Mouse (Mus musculus) hindbrain, embryonic 15.5 days (tissue): ENCODE data around the gene Trim38. TPM values are rescaled to one million over a fixed set of nuclear protein-coding genes. Genes with fewer than 3 reads are reported as not detected.

Experiments used
- ATAC-seq: fragments of 200-750 bp; cut with Nextera tagmentation; 2 replicates; pipeline ENCODE4 v1.8.0; 2017; ENCODE audit warnings: low read depth, moderate number of reproducible peaks, moderate TSS enrichment; ENCODE audit not compliant: low FRiP score
- H3K27ac ChIP-seq: fragments of 300-500 bp; sonication (generic); replicated peaks from 2 replicates; pipeline ENCODE4 v1.5.1; 2015; ENCODE audit warnings: mild to moderate bottlenecking, inconsistent platforms
- H3K27me3 ChIP-seq: fragments of 300-500 bp; sonication (generic); 2 replicates; pipeline ENCODE4 v1.6.1; 2015; ENCODE audit warnings: control low read depth, inconsistent platforms
- H3K36me3 ChIP-seq: fragments of 300-500 bp; sonication (generic); 2 replicates; pipeline ENCODE4 v1.6.1; 2015; ENCODE audit warnings: control low read depth, inconsistent platforms
- H3K4me1 ChIP-seq: fragments of 300-500 bp; sonication (generic); replicated peaks from 2 replicates; pipeline ENCODE4 v1.6.1; 2015; ENCODE audit warnings: control low read depth, inconsistent platforms
- H3K4me2 ChIP-seq: fragments of 300-500 bp; sonication (generic); 2 replicates; pipeline ENCODE4 v1.6.1; 2015; ENCODE audit warnings: moderate library complexity, mild to moderate bottlenecking, inconsistent platforms
- H3K4me3 ChIP-seq: fragments of 300-500 bp; sonication (generic); 2 replicates; pipeline ENCODE4 v1.5.1; 2015; ENCODE audit warnings: mild to moderate bottlenecking, inconsistent platforms
- H3K9ac ChIP-seq: fragments of 300-500 bp; sonication (generic); 2 replicates; pipeline ENCODE4 v1.6.1; 2015; ENCODE audit warnings: inconsistent platforms
- H3K9me3 ChIP-seq: fragments of 300-500 bp; sonication (generic); 2 replicates; pipeline ENCODE4 v1.6.1; 2016; ENCODE audit warnings: control low read depth, inconsistent platforms
- WGBS: fragments of 180-500 bp; shearing (Covaris S2); methylation state at CpG from one replicate; pipeline ENCODE4 v1.1.7; 2015; 5-methylcytosine and 5-hydroxymethylcytosine counted together
- microRNA-seq: library from miRNA; unstranded; fragments of <30 nt; microRNA quantifications from one replicate; pipeline ENCODE4, GENCODE M21; 2016
- polyA plus RNA-seq: library from polyadenylated mRNA; unstranded; fragments of >200 nt; fragmentation: Nextera tagmentation; extraction: Ambion mirVana; gene quantifications from 2 replicates; pipeline ENCODE4 v1.2.1, GENCODE M21; 2015

The Trim38 gene
- polyA plus RNA-seq, 1 experiment from 2014 or later = 0.10 TPM

GRCm38 (mm10) chr13:23833053-23833452 lies 63.3 kb downstream of the Trim38 start:
- Histone ChIP-seq H3K36me3 (no peaks in the 10 kb centered on the region), H3K27me3 (no peaks in the 10 kb centered on the region), H3K9me3 (no peaks in the 10 kb centered on the region), H3K4me3 (no peak overlapping the region), H3K4me2 (no peak overlapping the region), H3K27ac (no peak overlapping the region), H3K4me1 (no peaks in the 10 kb centered on the region), H3K9ac (no peak overlapping the region)
- ATAC-seq = no peak
- 12% methylated on average over 6 of the region's 6 CpGs for WGBS

GRCm38 (mm10) chr13:23834836-23835235 lies 65.1 kb downstream of the Trim38 start:
- Histone ChIP-seq H3K4me1 (no peaks in the 10 kb centered on the region), H3K36me3 (no peaks in the 10 kb centered on the region), H3K27ac (no peak overlapping the region), H3K9ac (no peak overlapping the region), H3K4me2 (no peak overlapping the region), H3K4me3 (no peak overlapping the region), H3K9me3 (no peaks in the 10 kb centered on the region), H3K27me3 (no peaks in the 10 kb centered on the region)
- ATAC-seq = no peak
- 88% methylated on average over 5 of the region's 5 CpGs for WGBS

DNA sequence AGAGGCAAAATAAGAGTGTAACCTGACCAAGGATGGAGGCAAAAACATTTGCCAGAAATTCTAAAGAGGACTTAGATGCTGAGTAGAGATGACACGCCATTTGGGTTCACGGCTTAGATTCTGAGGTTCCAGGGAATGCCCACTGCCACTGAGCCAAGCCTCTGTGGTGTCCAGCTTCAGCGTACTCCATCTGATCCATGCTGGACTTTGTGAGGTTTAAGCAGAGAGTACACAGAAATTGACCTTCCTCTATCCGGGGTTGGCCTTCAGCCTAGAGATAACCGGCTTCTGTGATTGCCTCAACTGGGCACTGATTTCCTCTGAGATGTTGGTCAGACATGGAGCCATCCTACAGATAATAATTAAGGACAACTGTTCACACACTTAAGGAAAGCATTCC lies 66.9 kb downstream of the Trim38 start:
- Histone ChIP-seq H3K27ac (no peak overlapping the region), H3K36me3 (no peaks in the 10 kb centered on the region), H3K9me3 (no peaks in the 10 kb centered on the region), H3K4me3 (no peak overlapping the region), H3K4me1 (no peaks in the 10 kb centered on the region), H3K27me3 (no peaks in the 10 kb centered on the region), H3K4me2 (no peak overlapping the region), H3K9ac (no peak overlapping the region)
- no peak for ATAC-seq
- 95% methylated on average over 5 of the region's 5 CpGs for WGBS

- Histone ChIP-seq H3K27me3 (no peaks in the 10 kb centered on the region), H3K27ac (no peak within 1 kb of the TSS), H3K36me3 (no peaks in the 10 kb centered on the region), H3K9ac (no peak within 1 kb of the TSS), H3K4me1 (no peaks in the 10 kb centered on the region), H3K4me3 (no peak within 1 kb of the TSS), H3K4me2 (no peak within 1 kb of the TSS), H3K9me3 (no peaks in the 10 kb centered on the region)
- 77% methylated on average over 2 of the region's 2 CpGs for WGBS
- no peak for ATAC-seq
Observed at GRCm38 (mm10) chr13:23839308-23839707, 69.6 kb downstream of the Trim38 start, which contains the start of gene Slc17a3. Gene Slc17a3 (plus strand): TSS chr13:23839434.

Small RNA genes within 50 kb of the gene (microRNA-seq; reads per million reads assigned to microRNA genes)
- not detected for gene Gm44314
- not detected for gene Gm44484

Other genes with a start within 250 kb of the Trim38 start
- 1.7 and 2.7 TPM in 2 replicates for gene Hist1h4h, start 238.9 kb upstream of the Trim38 start, polyA plus RNA-seq
- gene Hist1h2af, start 236.0 kb upstream of the Trim38 start, polyA plus RNA-seq = 0.82 and 2.1 TPM in 2 replicates
- 0.85 and 1.2 TPM in 2 replicates for gene Hist1h3g, start 234.5 kb upstream of the Trim38 start, polyA plus RNA-seq
- gene Hist1h2bh, start 226.5 kb upstream of the Trim38 start, polyA plus RNA-seq = 0.17 and 0.19 TPM in 2 replicates
- 0.21 and 0.62 TPM in 2 replicates for gene Hist1h3f, start 225.9 kb upstream of the Trim38 start, polyA plus RNA-seq
- not detected in 2 replicates for gene Hist1h4f, start 218.3 kb upstream of the Trim38 start, polyA plus RNA-seq
- gene Hist1h1d, start 216.7 kb upstream of the Trim38 start, polyA plus RNA-seq = 0.10 and 0.12 TPM in 2 replicates
- 1.5 and 2.0 TPM in 2 replicates for gene Hist1h3e, start 207.5 kb upstream of the Trim38 start, polyA plus RNA-seq
- gene Hist1h2ae, start 198.7 kb upstream of the Trim38 start, polyA plus RNA-seq = 15.9 and 27.4 TPM in 2 replicates
- gene Hist1h2bg, start 198.5 kb upstream of the Trim38 start, polyA plus RNA-seq = 2.5 and 3.1 TPM in 2 replicates
- 0.76 and 2.0 TPM in 2 replicates for gene Hist1h2bf, start 195.7 kb upstream of the Trim38 start, polyA plus RNA-seq
- gene Hist1h2ad, start 195.5 kb upstream of the Trim38 start, polyA plus RNA-seq = not detected in 2 replicates
- gene Hist1h3d, start 194.2 kb upstream of the Trim38 start, polyA plus RNA-seq = 1.2 and 2.0 TPM in 2 replicates
- 35.1 and 51.2 TPM in 2 replicates for gene Hist1h4d, start 188.3 kb upstream of the Trim38 start, polyA plus RNA-seq
- gene Hist1h2be, start 148.8 kb upstream of the Trim38 start, polyA plus RNA-seq = 1.5 and 1.7 TPM in 2 replicates
- 4.8 and 8.8 TPM in 2 replicates for gene Hist1h1e, start 147.4 kb upstream of the Trim38 start, polyA plus RNA-seq
- gene Hist1h2ac, start 86.0 kb upstream of the Trim38 start, polyA plus RNA-seq = 0.34 and 0.38 TPM in 2 replicates
- 19.3 and 25.4 TPM in 2 replicates for gene Hist1h2bc, start 85.7 kb upstream of the Trim38 start, polyA plus RNA-seq
- gene Hist1h1t, start 74.1 kb upstream of the Trim38 start, polyA plus RNA-seq = not detected in 2 replicates
- gene Hist1h4c, start 71.5 kb upstream of the Trim38 start, polyA plus RNA-seq = 2.3 and 2.7 TPM in 2 replicates
- gene Hfe, start 59.1 kb upstream of the Trim38 start, polyA plus RNA-seq = 4.5 and 5.1 TPM in 2 replicates
- 7.7 and 10.4 TPM in 2 replicates for gene Hist1h1c, start 31.1 kb upstream of the Trim38 start, polyA plus RNA-seq
- 1.1 and 1.6 TPM in 2 replicates for gene Hist1h3c, start 24.3 kb upstream of the Trim38 start, polyA plus RNA-seq
- gene Hist1h2bb, start 23.2 kb upstream of the Trim38 start, polyA plus RNA-seq = 0.54 TPM in 1 of 2 replicates, not detected in the other
- gene Hist1h2ab, start 18.8 kb upstream of the Trim38 start, polyA plus RNA-seq = 7.4 and 9.8 TPM in 2 replicates
- gene Hist1h3b, start 17.6 kb upstream of the Trim38 start, polyA plus RNA-seq = 1.8 and 3.1 TPM in 2 replicates
- gene Hist1h4b, start 12.9 kb upstream of the Trim38 start, polyA plus RNA-seq = 1.1 and 1.9 TPM in 2 replicates
- 0.32 and 0.51 TPM in 2 replicates for gene Hist1h4a, start 8.7 kb upstream of the Trim38 start, polyA plus RNA-seq
- gene Hist1h3a, start 7.5 kb upstream of the Trim38 start, polyA plus RNA-seq = 0.35 and 2.4 TPM in 2 replicates
- 0.75 and 0.84 TPM in 2 replicates for gene Hist1h1a, start 6.2 kb upstream of the Trim38 start, polyA plus RNA-seq
- not detected in 2 replicates for gene Slc17a2, start 37.1 kb downstream of the Trim38 start, polyA plus RNA-seq
- gene Slc17a3, start 69.5 kb downstream of the Trim38 start, polyA plus RNA-seq = not detected in 2 replicates
- gene Slc17a1, start 97.8 kb downstream of the Trim38 start, polyA plus RNA-seq = not detected in 2 replicates
- not detected in 2 replicates for gene Slc17a4, start 145.1 kb downstream of the Trim38 start, polyA plus RNA-seq
- not detected in 2 replicates for gene Hist1h2ba, start 164.2 kb downstream of the Trim38 start, polyA plus RNA-seq
- gene Hist1h2aa, start 164.5 kb downstream of the Trim38 start, polyA plus RNA-seq = not detected in 2 replicates
- 0.88 and 1.6 TPM in 2 replicates for gene Scgn, start 221.3 kb downstream of the Trim38 start, polyA plus RNA-seq